Mouse (Mus musculus) megakaryocyte-erythroid progenitor cell, adult 5-6 weeks (primary cell): ENCODE measurements around the gene Nup50. TPM values are rescaled to one million over a fixed set of nuclear protein-coding genes. Genes with fewer than 3 reads are reported as not detected.
A peak's percentile ranks its signal among the peaks of the same experiment; 100 is the strongest.

Experiments used
- ATAC-seq: replicated peaks from 2 replicates; pipeline ENCODE4 v1.8.0; 2016; ENCODE audit warnings: mild to moderate bottlenecking, inconsistent platforms; ENCODE audit not compliant: severe bottlenecking, poor library complexity, low FRiP score, low TSS enrichment
- total RNA-seq, 2 experiments: library from RNA; stranded (forward) in 1 of 2; stranded (reverse) in 1 of 2; fragments of 200-1000, 215-1000 nt in 1 of 2; fragments of >200 nt in 1 of 2; fragmentation: Nextera tagmentation in 1 of 2; gene quantifications; 2 replicates each; pipeline ENCODE4 v1.2.3; 2014 to 2017

Gene Nup50
- total RNA-seq, 2 experiments from 2014 or later: 51.5 to 102 TPM

GRCm38 (mm10) chr15:84986171-84987019 lies 63.2 kb downstream of the Nup50 start:
- no peak for ATAC-seq

GRCm38 (mm10) chr15:84987020-84987815 lies 64.0 kb downstream of the Nup50 start:
- peak; percentile 44; the same call in 1 of the 2 replicates for ATAC-seq

GRCm38 (mm10) chr15:84987874-84988825 lies 64.9 kb downstream of the Nup50 start, which contains the start of gene 5031439G07Rik:
Gene 5031439G07Rik (minus strand): TSS chr15:84988551.
- peak; percentile 93 for ATAC-seq

GRCm38 (mm10) chr15:84989098-84989497 lies 65.9 kb downstream of the Nup50 start:
- ATAC-seq: no peak

- no peak for ATAC-seq
These were observed 66.6 kb downstream of the Nup50 start for GRCm38 (mm10) chr15:84989771-84990170.

Other genes starting within 250 kb of the Nup50 start
- not detected in 2 replicates for gene Arhgap8, start 203.4 kb upstream of the Nup50 start, total RNA-seq (2014; fragmentation: Nextera tagmentation)
- gene Arhgap8, start 203.4 kb upstream of the Nup50 start, total RNA-seq (2017): not detected in 2 replicates
- gene Phf21b, start 67.4 kb upstream of the Nup50 start, total RNA-seq (2014; fragmentation: Nextera tagmentation): 4.0 TPM in 1 of 2 replicates, not detected in the other
- not detected in 2 replicates for gene Phf21b, start 67.4 kb upstream of the Nup50 start, total RNA-seq (2017)
- 0.90 and 1.3 TPM in 2 replicates for gene Gm29666, start 3.4 kb upstream of the Nup50 start, total RNA-seq (2014; fragmentation: Nextera tagmentation)
- gene Gm29666, start 3.4 kb upstream of the Nup50 start, total RNA-seq (2017): 0.23 TPM in 2 replicates
- gene 5031439G07Rik, start 65.1 kb downstream of the Nup50 start, total RNA-seq (2014; fragmentation: Nextera tagmentation): 3.5 and 3.6 TPM in 2 replicates
- 2.2 and 4.0 TPM in 2 replicates for gene 5031439G07Rik, start 65.1 kb downstream of the Nup50 start, total RNA-seq (2017)
- gene Upk3a, start 93.7 kb downstream of the Nup50 start, total RNA-seq (2014; fragmentation: Nextera tagmentation): not detected in 2 replicates
- gene Upk3a, start 93.7 kb downstream of the Nup50 start, total RNA-seq (2017): not detected in 2 replicates
- 9.3 and 9.6 TPM in 2 replicates for gene Fam118a, start 105.5 kb downstream of the Nup50 start, total RNA-seq (2014; fragmentation: Nextera tagmentation)
- 5.7 and 8.9 TPM in 2 replicates for gene Fam118a, start 105.5 kb downstream of the Nup50 start, total RNA-seq (2017)
- gene Smc1b, start 208.6 kb downstream of the Nup50 start, total RNA-seq (2014; fragmentation: Nextera tagmentation): not detected in 2 replicates
- not detected in 2 replicates for gene Smc1b, start 208.6 kb downstream of the Nup50 start, total RNA-seq (2017)
- not detected in 2 replicates for gene Ribc2, start 208.7 kb downstream of the Nup50 start, total RNA-seq (2014; fragmentation: Nextera tagmentation)
- gene Ribc2, start 208.7 kb downstream of the Nup50 start, total RNA-seq (2017): not detected in 2 replicates